Mouse (Mus musculus) thymus, adult 18-20 months (tissue): ENCODE data around the gene Gpcpd1.

Experiments
- DNase-seq, 2 experiments: peaks; one replicate each; pipeline ENCODE4 v3.0.0; 2022; ENCODE audit warnings: mixed read lengths in 2 of 2

The Gpcpd1 gene

DNA sequence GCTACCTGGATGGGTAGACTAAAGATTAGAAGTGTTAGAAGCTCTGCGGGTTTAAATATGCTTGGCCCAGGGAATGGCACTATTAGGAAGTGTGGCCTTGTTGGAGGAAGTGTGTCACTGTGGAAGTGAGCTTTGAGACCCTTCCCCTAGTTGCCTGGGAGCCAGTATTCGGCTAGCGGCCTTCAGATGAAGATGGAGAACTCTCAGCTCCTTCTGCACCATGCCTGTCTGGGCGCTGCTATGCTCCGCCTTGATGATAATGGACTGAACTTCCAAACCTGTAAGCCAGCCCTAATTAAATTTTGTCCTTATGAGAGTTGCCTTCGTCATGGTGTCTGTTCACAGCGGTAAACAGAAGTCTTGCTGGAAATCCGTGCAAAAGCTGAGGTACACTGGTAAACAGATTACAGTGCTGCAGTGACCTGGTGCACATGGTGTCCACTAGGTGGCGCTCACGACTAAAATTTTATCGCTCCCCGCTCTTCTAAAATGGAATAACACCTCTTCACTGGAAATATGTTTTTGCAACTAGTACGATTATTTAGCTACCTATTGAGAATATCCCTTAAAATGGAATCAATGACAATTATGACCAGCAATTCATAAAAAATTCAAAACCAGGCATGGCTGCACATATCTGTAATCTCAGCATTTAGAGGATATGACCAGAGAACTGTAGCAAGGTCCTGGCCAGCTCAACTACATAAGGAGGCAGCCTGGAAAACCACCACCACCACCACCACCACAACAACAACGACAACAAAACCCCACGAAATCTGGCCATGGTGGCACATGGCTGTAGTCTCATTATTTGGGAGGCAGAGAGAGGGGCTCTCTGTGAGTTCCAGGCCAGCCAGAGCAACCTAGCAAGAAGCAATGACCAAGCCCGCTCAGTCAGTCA lies 71.1 kb downstream of the Gpcpd1 start:
- peak in 1 of 2 experiments; percentile 40 for DNase-seq

DNA sequence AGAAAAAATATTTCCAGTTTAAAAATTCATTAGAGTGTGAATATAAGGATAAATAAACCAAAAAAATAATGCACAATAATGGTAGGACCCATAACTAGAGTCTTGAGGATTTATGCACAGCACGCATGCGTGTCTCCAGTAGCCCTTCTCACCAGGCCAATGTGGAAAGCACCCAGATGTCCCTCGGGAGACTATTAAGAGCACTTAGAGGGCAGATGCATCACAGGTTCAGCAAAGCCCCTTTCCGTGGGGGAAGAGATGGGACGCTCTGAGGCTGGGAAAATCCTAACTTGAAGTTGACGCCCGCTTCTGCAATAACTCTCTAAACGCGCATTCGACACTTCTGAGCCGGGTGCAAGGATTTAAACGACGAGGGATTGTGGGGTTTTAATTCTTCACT lies 71.9 kb downstream of the Gpcpd1 start:
- no peak for DNase-seq

DNA sequence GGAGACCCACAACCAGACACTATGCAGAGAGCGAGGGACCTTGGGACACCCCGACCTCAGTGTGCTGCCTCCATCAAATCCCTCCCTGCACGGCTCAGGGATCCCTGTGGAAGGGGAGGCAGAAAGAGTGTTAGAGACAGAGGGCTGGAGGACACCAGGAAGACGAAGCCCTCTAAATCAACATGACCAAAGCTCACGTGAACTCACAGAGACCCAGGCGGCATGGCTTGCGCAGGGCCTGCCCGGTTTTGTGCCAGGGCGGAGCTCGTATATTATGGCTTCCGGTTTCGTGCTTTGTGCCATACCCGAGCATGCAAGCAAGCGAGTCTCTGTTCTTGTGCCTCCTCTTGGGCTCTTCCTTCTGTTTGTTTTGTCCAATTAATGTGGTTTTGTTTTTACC lies 72.5 kb downstream of the Gpcpd1 start:
- DNase-seq = no peak

DNA sequence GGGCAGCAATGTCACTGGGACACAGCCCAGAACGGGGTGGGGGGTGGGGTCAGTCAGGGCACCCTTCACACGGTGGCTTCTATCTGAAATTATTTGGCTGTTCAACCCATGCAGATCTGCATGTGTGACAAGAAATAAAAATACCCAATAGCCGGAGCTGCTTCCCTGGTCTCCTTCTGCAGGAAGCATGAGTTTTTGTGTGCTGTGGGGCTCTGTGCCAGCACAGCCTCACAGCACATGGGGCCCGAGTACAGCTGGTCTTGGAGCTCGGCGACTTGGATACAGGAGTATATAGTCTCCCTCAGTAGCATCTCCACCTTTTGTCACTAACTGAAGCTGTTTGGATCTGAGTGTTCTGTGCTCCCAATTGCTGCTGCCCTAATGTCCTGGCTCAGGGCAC lies 73.2 kb downstream of the Gpcpd1 start:
- DNase-seq = no peak

DNA sequence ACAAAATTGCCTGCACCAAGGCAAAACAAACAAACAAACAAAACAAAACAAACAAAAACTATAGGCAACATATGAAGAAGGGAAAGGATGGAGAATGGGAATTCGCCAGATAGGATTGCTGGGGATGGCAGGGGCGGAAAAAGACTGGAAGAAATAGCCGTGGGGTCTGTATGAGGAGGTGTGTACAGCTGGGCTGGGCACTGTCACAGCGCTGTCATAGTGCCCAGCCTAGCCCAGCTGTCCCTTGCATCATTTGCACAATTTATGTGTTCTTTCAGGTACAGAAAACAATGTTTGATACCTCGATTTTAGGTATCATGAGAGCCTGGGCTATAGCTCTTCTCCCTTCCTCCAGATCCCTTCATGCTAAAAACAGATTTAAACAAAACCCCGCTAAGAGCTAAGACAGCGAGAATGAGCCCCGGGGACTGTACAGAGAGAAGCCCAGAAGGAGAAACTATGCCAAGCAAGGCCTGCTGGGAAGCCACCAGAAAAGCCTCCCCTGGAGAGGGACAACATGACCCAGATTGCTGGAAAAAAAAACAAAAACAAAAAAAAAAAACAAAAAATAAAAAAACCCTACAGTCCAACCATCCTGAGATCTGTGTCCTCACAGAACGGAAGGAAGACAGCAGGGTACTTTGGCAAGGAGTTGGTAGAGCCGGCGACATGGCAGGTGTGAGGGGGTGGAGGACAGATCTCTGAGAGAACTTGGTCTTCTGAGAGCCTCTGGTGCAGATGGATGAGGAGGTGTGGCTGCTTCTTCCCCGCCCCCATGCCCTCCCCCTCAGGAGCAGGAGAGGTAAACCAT lies 74.0 kb downstream of the Gpcpd1 start:
- peak; percentile 67 to 80 for DNase-seq

DNA sequence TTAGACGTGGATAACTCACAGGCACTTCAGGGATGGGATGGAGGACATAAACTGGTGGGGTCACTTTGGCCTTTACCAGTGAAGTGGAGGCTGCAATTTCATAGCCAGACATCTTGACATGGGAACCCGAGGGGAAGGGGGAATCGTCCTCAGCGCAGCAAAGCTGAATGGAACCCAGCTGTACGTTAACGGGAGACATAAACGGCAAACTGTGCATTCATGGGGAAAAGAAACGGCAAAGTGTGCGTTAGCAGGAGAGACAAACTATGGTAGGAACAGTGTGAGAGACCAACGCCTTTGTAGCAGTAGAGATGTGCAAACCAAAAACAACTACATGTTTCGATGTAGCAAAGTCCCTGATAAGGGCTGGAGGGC lies 74.6 kb downstream of the Gpcpd1 start:
- no peak for DNase-seq

DNA sequence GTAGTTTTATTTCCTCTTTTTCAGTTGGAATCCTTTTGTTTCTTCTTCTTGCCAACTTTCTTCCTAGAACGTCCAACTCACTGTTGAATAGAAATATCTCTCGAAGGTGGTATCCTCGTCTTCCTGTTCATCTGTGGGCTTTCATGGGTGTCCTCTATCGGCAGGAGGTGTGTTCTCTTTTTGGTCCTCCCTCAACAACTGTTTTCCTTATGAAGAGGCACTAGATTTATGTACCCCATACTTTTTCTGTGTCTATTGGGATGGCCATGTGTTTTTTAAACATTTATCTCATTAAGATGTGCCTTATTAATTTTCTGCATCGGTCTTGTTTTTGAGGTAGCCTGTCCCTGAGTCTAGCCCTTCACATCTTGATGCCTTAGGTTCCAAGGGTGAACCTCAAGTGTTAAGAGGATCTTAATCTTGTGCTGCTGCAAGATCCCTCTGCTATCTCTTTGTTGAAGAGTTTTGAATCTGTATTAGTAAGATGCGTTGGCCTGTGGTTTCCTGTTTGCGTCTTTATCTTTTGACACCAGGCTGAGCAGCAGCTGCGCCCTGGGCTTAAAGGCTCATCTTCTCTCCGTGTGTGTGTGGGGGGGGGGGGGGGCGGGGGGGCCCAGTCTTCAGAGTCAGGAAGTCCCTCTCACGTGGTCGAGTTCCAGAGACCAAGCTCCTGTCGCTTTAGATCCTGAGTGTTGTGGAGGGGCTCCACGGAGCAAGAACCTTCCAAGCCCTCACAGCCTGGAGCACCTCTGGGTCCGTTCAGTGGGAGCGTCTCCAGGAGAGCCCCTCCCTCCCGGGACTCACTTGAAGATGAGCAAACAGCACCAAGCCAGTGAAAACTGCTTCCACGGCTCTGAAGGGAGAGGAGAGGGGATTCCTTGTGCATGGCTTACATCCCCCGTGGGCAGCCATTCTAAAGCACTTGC lies 75.2 kb downstream of the Gpcpd1 start:
- peak; percentile 33 to 76 for DNase-seq

DNA sequence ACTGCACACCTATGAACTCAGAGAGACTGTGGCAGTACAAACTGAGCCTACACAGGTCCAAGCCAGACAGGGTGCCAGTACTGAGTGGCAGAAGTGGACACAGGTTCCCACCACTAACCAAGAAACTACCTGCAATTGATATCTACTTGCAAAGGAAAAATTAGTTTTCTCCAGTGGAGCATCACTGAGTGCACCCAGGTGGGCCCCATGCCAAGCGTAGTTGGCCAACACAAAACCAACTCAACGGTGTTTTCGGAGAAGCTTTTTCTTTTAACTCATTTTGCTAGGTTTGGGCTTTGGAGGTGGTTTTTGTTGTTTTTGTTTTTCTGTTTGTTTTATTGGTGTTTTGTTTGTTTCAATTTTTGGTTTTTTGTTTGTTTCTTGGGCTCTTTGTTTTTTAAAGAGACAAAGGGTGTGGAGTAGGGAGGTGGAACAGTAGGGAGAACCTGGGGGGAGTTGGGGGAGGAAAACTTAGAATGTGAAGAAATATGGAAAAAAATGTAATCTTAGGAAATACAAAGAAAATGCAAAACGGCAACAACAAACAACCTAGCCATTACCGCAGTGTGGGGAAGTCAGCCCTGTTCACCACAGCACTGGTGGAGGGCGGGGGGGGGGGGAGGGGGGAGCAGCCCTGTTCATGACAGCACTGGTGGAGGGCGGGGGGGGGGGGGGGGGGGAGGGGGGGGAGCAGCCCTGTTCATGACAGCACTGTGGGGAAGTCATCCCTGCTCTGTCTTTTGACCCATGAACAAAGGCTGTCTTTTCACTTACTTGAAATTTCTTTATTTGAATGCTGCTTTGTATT lies 76.3 kb downstream of the Gpcpd1 start:
- DNase-seq = no peak

DNA sequence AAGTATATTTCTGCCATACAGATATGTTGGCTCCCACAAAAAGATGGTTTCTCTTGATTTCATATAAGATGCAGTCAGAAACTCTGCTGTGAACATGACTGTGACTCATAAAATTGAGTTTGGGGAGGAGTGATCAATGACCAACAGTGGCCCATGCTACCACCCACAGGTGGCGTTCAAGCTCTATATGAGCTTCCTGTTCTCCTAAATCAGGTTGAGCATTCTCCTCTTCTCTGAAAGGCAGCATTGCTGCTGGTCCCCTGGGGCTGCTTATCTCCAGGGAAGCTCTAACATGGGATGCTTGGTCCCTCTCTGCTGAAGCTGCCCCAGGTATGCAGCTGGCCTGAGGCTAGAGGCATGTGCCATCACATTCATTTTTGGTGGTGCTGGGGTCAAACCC lies 77.8 kb downstream of the Gpcpd1 start:
- DNase-seq = peak; percentile 20 to 49

DNA sequence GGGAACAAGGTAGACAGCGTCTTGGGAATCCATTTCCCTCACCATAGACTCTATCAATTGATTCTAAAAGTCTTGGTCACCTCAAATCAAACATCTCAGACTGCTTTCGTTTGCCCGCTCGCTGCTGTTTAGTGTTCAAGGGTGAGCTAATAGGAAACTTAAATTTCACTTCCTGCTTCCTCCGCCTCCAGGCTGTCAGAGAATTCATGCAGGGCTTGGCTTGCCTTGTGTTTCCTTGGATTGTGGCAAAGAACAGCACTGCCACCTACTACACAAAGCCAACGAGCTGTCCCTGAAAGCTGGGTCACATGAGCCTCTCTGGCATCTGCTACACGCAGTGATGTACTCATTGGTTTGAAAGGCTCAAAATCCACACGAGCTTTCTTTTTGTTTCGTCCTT lies 78.3 kb downstream of the Gpcpd1 start:
- no peak for DNase-seq

DNA sequence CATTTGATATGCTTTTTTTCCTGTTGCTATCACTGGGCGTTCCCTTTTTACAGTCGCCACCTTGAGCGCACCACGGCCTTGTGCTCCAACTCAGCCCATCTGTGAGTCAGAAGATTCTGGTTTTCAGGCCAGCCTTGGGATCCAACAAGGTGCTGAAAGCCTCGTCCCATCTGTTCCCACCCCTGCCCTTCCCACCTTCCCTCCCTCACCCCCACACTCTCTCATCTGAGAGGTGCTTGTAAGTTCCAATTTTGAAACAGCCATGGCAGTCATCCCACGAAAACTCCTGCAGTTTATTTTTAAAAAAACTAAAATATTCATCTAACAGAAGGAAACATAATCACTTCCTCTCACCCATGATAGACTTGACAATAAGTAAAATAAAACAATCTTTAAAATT lies 80.0 kb downstream of the Gpcpd1 start:
- no peak for DNase-seq

DNA sequence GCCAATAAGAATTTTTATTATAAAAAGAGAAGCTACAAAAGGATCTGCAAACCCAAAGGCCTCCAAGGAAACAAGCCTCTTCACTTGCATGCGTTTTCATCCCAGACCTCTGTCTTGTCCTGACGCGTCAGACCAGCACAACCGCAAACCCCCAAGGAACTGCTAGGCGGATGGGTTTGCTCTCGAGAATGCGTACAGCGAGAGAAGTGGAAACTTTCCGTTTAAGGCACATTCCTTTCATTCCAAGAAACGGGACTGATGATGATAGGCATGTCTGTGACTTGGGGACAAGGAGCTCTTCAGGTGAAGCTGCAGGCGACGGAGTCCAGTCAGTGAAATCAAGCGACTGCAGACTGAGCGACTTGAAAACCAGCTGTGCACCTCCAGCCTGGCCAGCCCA lies 80.4 kb downstream of the Gpcpd1 start:
- DNase-seq = no peak

DNA sequence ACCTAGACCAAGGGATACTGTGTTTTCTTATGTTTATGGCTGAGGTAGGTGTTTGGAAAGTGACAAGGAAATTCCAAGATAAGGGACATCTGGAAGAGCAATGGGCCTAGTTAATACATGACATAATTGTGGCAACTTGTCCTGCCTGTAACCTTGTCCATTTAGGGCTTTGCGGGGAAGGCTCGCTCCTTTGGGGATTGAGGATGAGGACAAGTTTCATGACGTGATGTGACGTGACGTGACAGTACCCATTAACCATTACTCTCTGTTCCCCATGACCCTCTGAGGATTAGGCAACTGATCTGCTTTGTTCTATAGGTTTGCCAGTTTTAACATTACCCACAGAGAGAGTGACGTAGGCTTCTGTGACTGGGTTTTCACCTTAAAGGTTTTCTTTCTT lies 81.7 kb downstream of the Gpcpd1 start:
- DNase-seq = no peak

DNA sequence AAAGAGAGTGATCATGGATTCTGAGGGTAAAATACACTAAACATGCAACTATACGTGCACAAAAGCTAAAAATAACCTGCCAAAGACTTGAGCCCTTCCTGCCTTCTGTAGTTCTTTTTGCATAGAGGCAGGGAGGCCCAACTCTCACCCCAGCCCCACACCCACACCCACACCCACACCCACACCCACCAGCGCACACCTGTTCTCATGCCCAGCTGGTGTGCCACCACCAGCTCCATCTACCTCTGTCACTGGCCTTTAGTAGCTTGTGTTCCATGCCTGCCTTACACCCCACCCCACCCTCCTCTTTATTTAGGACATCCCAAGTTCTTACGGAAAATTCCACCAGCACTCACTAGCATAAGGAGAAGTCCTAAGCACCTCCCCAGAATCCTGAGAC lies 89.2 kb downstream of the Gpcpd1 start:
- DNase-seq = peak; percentile 60 to 66

DNA sequence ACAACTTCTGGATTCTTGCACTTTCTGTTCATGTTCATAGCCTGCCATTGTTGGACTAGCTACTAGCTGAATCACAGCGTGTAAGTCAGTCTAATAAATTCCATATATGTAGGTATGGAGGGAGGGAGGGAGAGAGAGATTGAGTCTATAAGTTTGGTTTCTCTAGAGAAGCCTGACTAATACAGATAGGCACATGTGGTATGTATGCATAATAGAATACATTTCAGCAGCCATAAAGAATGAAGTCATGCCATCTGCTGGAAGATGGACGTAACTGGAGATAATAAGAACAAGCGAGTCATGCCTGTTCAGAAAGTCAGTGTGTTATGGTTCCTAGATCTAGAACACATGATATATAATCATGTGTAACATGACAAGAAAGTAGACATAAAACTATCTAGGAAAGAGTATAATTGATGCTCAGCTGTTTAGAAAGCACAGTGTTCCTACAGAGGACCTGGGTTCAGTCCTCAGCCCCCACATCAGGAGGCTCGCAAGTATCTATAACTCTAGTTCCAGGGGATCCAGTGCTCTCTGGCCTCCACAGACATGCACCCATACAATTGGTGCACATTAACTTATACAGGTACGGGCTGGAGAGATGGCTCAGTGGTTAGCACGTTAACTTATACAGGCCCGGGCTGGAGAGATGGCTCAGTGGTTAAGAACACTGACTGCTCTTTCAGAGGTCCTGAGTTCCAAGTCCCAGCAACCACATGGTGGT lies 90.0 kb downstream of the Gpcpd1 start:
- no peak for DNase-seq

DNA sequence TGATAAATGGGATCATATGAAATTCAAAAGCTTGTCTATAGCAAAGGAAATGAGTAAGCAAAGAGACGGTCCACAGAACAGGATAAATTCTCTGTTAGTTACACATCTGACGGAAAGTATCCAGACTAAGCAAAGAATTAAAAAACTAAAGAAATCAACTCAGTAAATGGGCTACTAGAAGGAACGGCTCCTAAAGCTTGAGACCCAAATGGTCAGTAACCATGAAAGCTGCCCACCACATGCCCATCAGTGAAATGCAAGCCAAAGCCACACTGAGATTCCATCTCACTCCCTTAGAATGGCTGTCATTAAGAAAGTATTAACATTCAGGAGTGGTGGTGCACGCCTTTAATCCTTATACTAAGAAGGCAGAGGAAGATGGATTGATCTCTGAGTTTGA lies 94.3 kb downstream of the Gpcpd1 start:
- DNase-seq = no peak

DNA sequence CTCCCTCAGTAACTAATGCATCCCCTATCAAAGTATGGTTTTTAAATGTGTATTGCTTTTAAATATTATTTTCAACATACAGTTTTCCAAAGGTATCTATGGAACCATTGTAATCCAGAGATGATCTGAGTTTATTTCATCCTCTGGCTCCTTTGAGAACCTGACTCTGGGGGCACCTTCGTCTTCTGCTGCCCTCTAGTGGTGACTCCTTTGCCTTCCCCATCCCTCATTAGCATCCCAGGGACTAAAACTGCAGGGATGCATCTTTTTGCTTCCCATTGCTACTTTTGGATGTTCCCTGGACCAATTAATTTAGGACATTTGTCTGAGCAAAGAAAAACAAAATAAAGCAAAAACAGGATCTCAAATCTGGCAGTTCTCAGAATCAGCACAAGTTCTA lies 102.1 kb downstream of the Gpcpd1 start:
- no peak for DNase-seq

DNA sequence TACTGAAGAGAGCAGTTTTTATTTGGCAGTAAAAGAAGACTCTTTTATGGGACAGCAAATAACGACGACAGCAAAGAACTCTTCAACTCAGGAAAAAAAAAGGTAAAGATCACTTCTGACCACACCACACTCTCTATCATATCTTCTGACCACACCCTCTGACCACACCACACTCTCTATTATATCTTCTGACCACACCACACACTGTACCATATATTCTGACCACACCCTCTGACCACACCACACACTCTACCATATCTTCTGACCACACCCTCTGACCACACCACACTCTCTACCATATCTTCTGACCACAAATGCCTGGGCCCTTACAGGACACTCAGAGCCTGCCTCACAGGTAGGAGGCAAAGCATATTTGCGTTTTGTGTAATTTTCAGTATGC lies 106.0 kb downstream of the Gpcpd1 start:
- no peak for DNase-seq
